Comparison of ENCODE assay signal across 9 mouse cellular contexts in the genomic region with DNA sequence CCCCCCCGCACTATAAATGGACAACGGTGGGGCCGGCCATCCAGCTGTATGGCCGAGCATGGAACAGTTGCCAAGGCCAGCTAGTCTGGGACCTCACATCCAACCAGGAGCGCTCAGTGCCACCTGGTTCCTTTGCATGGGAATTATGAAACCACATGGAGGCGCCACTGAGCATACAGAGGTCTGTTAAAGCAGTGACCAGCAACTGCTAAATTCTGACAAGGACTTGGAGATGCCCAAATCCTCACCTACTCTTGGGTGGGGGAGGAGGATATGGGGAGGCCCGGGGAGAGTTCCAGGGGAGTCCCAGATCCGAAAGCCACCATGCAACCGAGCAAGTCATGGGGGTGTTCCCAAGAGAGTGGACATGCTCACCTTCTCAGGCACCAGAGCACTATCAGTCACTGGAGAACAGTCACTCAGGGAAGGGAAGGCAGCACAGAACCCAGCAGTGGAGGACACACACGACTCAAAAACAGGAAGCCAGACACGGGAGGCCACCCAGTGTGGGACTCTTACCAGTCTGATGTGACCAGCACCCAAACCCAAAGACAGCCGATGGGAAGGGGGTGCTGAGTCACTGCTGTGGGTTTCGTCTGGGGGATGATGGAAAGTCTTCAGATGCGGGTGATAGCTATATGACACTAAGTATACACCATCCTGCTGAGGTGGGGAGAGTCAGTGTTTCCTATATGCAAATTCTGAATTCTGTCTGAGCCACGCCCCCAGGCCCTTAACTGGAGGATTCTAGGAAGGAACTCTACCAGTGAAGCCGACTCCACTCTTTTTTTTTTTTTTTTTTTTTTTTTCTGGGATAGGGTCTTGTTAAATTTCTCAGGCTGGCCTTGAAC.
DNase-seq lines count a peak whose midpoint lies in the region; ATAC-seq and TF ChIP-seq lines count a peak whose summit lies in the region.
"Had no signal": no experiment of that assay in that cellular context is flagged by ENCODE, and none has a peak within 500 bp of the region (broad histone marks: within the 10 kb centered on the region; RNA-seq: fewer than 3 reads in every experiment).

No protein-coding gene starts in this region.

- H3K4me3 ChIP-seq in intestine, postnatal 0 days (ENCODE audit: low read depth, low read length), result no peak overlapping the region
- H3K4me3 ChIP-seq in intestine, embryonic 15.5 days (replicated peaks), result no peak overlapping the region
- no peak overlapping the region for H3K4me3 ChIP-seq in ES-Bruce4 (ENCODE audit: low read depth, low read length)
- H3K4me3 ChIP-seq in midbrain, embryonic 13.5 days (replicated peaks), result no peak overlapping the region
- H3K4me3 ChIP-seq: embryonic facial prominence, embryonic 12.5 days had no signal

- WGBS in intestine, postnatal 0 days, result 73% methylated on average over 16 of the region's 16 CpGs
- 72% methylated on average over 16 of the region's 16 CpGs for WGBS in intestine, embryonic 15.5 days
- 77% methylated on average over 16 of the region's 16 CpGs for WGBS in midbrain, embryonic 13.5 days

- no peak for TF ChIP-seq EP300 in ES-Bruce4 (IDR thresholded peaks at IDR 0.05; ENCODE audit: insufficient read depth, low read depth, low read length)

- ATAC-seq in intestine, postnatal 0 days, result no peak
- ATAC-seq in intestine, embryonic 15.5 days, result no peak
- peak; percentile 66 for ATAC-seq in megakaryocyte, adult 5-6 weeks (ENCODE audit: poor library complexity, severe bottlenecking)
- no peak for ATAC-seq in midbrain, embryonic 13.5 days

- H3K4me2 ChIP-seq in intestine, postnatal 0 days (replicated peaks; ENCODE audit: low read depth), result no peak overlapping the region
- H3K4me2 ChIP-seq in intestine, embryonic 15.5 days (replicated peaks), result no peak overlapping the region
- no peak overlapping the region for H3K4me2 ChIP-seq in midbrain, embryonic 13.5 days (replicated peaks)
- H3K4me2 ChIP-seq: embryonic facial prominence, embryonic 12.5 days had no signal

- H3K9me3 ChIP-seq in intestine, postnatal 0 days (ENCODE audit: control insufficient read depth), result no peaks in the 10 kb centered on the region
- H3K9me3 ChIP-seq in intestine, embryonic 15.5 days, result no peaks in the 10 kb centered on the region
- H3K9me3 ChIP-seq in ES-Bruce4 (replicated peaks; ENCODE audit: control insufficient read depth, insufficient read depth, low read length, poor library complexity, severe bottlenecking), result no peaks in the 10 kb centered on the region
- no peaks in the 10 kb centered on the region for H3K9me3 ChIP-seq in midbrain, embryonic 13.5 days
- H3K9me3 ChIP-seq: embryonic facial prominence, embryonic 12.5 days had no signal

- H3K4me1 ChIP-seq in intestine, postnatal 0 days (replicated peaks; ENCODE audit: control insufficient read depth, insufficient read depth, low read length), result 0 out of 2 replicates have a peak, but pooled peaks cover 4% of the 10 kb centered on the region
- peaks cover 26% of the 10 kb centered on the region for H3K4me1 ChIP-seq in intestine, embryonic 15.5 days (replicated peaks)
- peaks cover 28% of the 10 kb centered on the region for H3K4me1 ChIP-seq in ES-Bruce4 (ENCODE audit: control insufficient read depth, insufficient read depth, low read length)
- H3K4me1 ChIP-seq in midbrain, embryonic 13.5 days (replicated peaks), result peaks cover 54% of the 10 kb centered on the region

- no peak for TF ChIP-seq POLR2A in ES-Bruce4 (IDR thresholded peaks at IDR 0.05; ENCODE audit: insufficient read depth, low read length)

- no peaks in the 10 kb centered on the region for H3K27me3 ChIP-seq in intestine, postnatal 0 days (replicated peaks; ENCODE audit: control insufficient read depth, insufficient read depth, low read length)
- H3K27me3 ChIP-seq in intestine, embryonic 15.5 days (replicated peaks), result no peaks in the 10 kb centered on the region
- no peaks in the 10 kb centered on the region for H3K27me3 ChIP-seq in ES-Bruce4 (ENCODE audit: control insufficient read depth, insufficient read depth, low read length, poor library complexity, severe bottlenecking)
- peaks cover 5% of the 10 kb centered on the region; the same call in 1 of the 2 replicates for H3K27me3 ChIP-seq in midbrain, embryonic 13.5 days
- H3K27me3 ChIP-seq: embryonic facial prominence, embryonic 12.5 days had no signal

- H3K36me3 ChIP-seq in intestine, postnatal 0 days (ENCODE audit: control insufficient read depth, insufficient read depth), result no peaks in the 10 kb centered on the region
- H3K36me3 ChIP-seq in intestine, embryonic 15.5 days, result no peaks in the 10 kb centered on the region
- H3K36me3 ChIP-seq in ES-Bruce4 (ENCODE audit: control insufficient read depth, insufficient read depth, low read length, poor library complexity, severe bottlenecking), result no peaks in the 10 kb centered on the region
- no peaks in the 10 kb centered on the region for H3K36me3 ChIP-seq in midbrain, embryonic 13.5 days
- H3K36me3 ChIP-seq: embryonic facial prominence, embryonic 12.5 days had no signal

- DNase-seq in cerebellum, postnatal 10 days, result peak; percentile 76 to 86
- DNase-seq in layer of hippocampus, adult 8-10 months (ENCODE audit: low spot score in 2 of 2), result no peak
- DNase-seq in right cerebral cortex, postnatal 4 days, result no peak

- no peak overlapping the region for H3K9ac ChIP-seq in intestine, postnatal 0 days (ENCODE audit: low read depth, low read length)
- no peak overlapping the region for H3K9ac ChIP-seq in intestine, embryonic 15.5 days
- no peak overlapping the region; the same call in 1 of the 2 replicates for H3K9ac ChIP-seq in ES-Bruce4 (ENCODE audit: low read depth, poor library complexity, severe bottlenecking)
- H3K9ac ChIP-seq in midbrain, embryonic 13.5 days (replicated peaks), result no peak overlapping the region
- H3K9ac ChIP-seq: embryonic facial prominence, embryonic 12.5 days had no signal

- H3K27ac ChIP-seq in intestine, postnatal 0 days (ENCODE audit: low read depth, low read length), result no peak overlapping the region
- no peak overlapping the region for H3K27ac ChIP-seq in intestine, embryonic 15.5 days
- H3K27ac ChIP-seq in ES-Bruce4 (ENCODE audit: insufficient read depth, low read length), result peak overlapping the region; percentile 71
- H3K27ac ChIP-seq in midbrain, embryonic 13.5 days, result no peak overlapping the region

- peak; percentile 68 for TF ChIP-seq CTCF in intestine, postnatal 0 days (IDR thresholded peaks at IDR 0.05; ENCODE audit: low read depth)
- TF ChIP-seq CTCF in ES-Bruce4 (IDR thresholded peaks at IDR 0.05; ENCODE audit: low read depth, low read length), result peak; percentile 51

Comparison
In these comparisons a context has a peak if more than half of its experiments do, and no peak if none do; other contexts are left out.
1. DNase-seq: peak in cerebellum, postnatal 10 days (2 of 2); none in layer of hippocampus, adult 8-10 months (0 of 2) and right cerebral cortex, postnatal 4 days (single experiment).